Mouse (Mus musculus) hematopoietic multipotent progenitor cell, adult 10-12 weeks (in vitro differentiated cells): ENCODE results near the gene 4930558K02Rik. TPM values are rescaled to one million over a fixed set of nuclear protein-coding genes. Genes with fewer than 3 reads are reported as not detected.

Experiments
- polyA plus RNA-seq: library from polyadenylated mRNA; stranded (reverse); fragments of >175 nt; gene quantifications from 2 replicates; pipeline ENCODE4 v1.2.3, GENCODE M21; 2012; ENCODE audit warnings: low replicate concordance

Gene 4930558K02Rik
- not detected in 2 replicates for polyA plus RNA-seq

DNA sequence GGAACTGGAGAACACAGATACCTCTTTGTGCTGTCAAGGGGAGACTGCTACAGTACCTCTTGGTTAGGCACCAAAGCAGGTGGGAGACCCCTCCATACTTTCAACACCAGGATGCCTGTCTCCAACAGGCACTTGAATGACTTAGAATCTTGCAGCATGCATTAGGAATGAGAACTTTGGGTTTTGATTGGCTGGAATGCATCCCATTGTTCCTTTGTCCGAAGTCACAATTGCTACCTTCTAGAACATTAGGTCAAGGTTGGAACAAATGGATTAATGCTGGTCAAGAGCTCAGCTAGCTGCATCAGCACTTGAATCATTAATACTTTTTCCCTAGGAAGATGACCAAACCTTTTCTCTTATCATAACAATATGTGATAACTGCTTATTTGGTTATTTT is at the start of gene 4930558K02Rik:
4930558K02Rik (minus strand) TSS at position 101 of the 400 bp plus-strand sequence.

DNA sequence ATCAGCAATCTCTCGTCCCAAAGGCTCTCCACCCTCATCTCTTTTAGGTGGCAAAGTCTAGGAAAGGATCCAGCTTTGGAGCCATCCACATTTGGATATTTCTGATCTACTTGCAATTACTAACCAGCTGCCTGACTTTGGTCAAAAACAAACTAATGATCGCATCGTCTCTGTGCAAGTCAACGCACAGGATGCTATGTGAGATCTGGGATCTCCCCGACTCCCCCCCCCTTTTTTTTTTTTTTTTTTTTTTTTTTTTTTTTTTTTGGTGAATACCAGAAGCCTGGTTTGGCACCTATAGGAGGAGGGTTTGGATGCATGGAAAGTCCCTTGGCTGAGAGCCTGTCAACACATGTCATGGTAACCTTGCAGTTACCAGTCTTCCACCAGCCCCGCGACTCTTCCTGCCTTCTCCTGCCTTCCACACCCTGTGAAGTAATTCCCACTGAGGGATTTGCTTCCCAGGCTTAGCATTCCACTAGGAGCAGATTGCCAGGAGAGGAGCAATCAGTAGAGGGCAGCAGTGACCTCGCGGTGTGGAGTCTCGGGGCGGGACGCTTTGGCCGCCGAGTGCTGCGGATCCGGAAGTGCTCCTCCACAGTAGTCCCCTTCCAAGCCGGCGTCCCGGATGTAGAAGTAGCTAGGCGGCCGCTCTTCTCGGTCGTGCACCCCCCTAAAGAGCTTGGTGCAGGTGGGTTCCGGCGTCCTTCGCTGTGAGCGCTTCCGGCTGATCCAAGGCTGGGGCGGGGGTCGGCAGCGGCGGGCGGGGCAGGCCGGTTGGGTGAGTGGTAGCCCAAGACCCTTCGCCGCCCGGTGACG is 10.6 kb downstream of the 4930558K02Rik start, which contains the start of gene Pigc:
Pigc (plus strand) TSS at position 598 of the 819 bp plus-strand sequence.

Other genes with a start within 250 kb of the 4930558K02Rik start
- 1.7 and 2.8 TPM in 2 replicates for gene Fasl, start 191.1 kb downstream of the 4930558K02Rik start, polyA plus RNA-seq
- 4.9 and 5.6 TPM in 2 replicates for gene Suco, start 103.0 kb downstream of the 4930558K02Rik start, polyA plus RNA-seq
- gene Pigc, start 10.4 kb downstream of the 4930558K02Rik start, polyA plus RNA-seq, result 0.96 and 1.8 TPM in 2 replicates